In genomic region chrX:136850300-136850699, GRCm38 (mm10) we compare ENCODE assay signal across 13 mouse cellular contexts. TPM values are rescaled to one million over a fixed set of nuclear protein-coding genes. Genes with fewer than 3 reads are reported as not detected.
A peak's percentile ranks its signal among the peaks of the same experiment; 100 is the strongest.
DNase-seq lines count a peak whose midpoint lies in the region; ATAC-seq and TF ChIP-seq lines count a peak whose summit lies in the region.
"Had no signal": no experiment of that assay in that cellular context is flagged by ENCODE, and none has a peak within 500 bp of the region (broad histone marks: within the 10 kb centered on the region; RNA-seq: fewer than 3 reads in every experiment).

No protein-coding gene starts in this region.

- peak; percentile 56 for TF ChIP-seq CTCF in intestine, postnatal 0 days (IDR thresholded peaks at IDR 0.05; ENCODE audit: low read depth)

- H3K4me2 ChIP-seq in intestine, postnatal 0 days (replicated peaks; ENCODE audit: low read depth) = no peak overlapping the region
- no peak overlapping the region for H3K4me2 ChIP-seq in intestine, embryonic 16.5 days (ENCODE audit: low read depth, low read length)

- WGBS in intestine, postnatal 0 days = 35% methylated on average over 3 of the region's 3 CpGs
- WGBS in intestine, embryonic 16.5 days = 28% methylated on average over 3 of the region's 3 CpGs

- peak; percentile 48 for DNase-seq in 3T3-L1 (ENCODE audit: low read depth, low spot score)
- DNase-seq in CD4-positive helper T cell, adult 2 months (ENCODE audit: low read depth, low spot score) = peak; percentile 1
- peak; percentile 2 for DNase-seq in c-Kit-positive CD71-negative TER-119-negative erythroid progenitor cells, embryonic 14.5 days (ENCODE audit: low read depth)
- no peak for DNase-seq in spleen, postnatal 4 days (ENCODE audit: low spot score in 2 of 2)
- no peak for DNase-seq in natural killer cell, adult 2 months (ENCODE audit: low spot score in 2 of 2)
- DNase-seq: cerebellum, postnatal 36 days; kidney, adult 18-20 months; lung, postnatal 14 days; thymus, postnatal 25 days had no signal

- H3K4me3 ChIP-seq in intestine, postnatal 0 days (ENCODE audit: low read depth, low read length) = no peak overlapping the region
- H3K4me3 ChIP-seq in intestine, embryonic 16.5 days (ENCODE audit: low read length) = no peak overlapping the region
- H3K4me3 ChIP-seq: forebrain, embryonic 10.5 days had no signal

- no peaks in the 10 kb centered on the region for H3K36me3 ChIP-seq in intestine, postnatal 0 days (ENCODE audit: control insufficient read depth, insufficient read depth)
- H3K36me3 ChIP-seq in intestine, embryonic 16.5 days (ENCODE audit: control insufficient read depth, insufficient read depth, low read length) = no peaks in the 10 kb centered on the region
- H3K36me3 ChIP-seq: forebrain, embryonic 10.5 days had no signal

- H3K27me3 ChIP-seq in intestine, postnatal 0 days (replicated peaks; ENCODE audit: control insufficient read depth, insufficient read depth, low read length) = no peaks in the 10 kb centered on the region
- H3K27me3 ChIP-seq in intestine, embryonic 16.5 days (replicated peaks; ENCODE audit: control insufficient read depth, insufficient read depth, low read length) = no peaks in the 10 kb centered on the region

- H3K4me1 ChIP-seq in intestine, postnatal 0 days (replicated peaks; ENCODE audit: control insufficient read depth, insufficient read depth, low read length) = no peaks in the 10 kb centered on the region
- no peaks in the 10 kb centered on the region for H3K4me1 ChIP-seq in intestine, embryonic 16.5 days (ENCODE audit: control insufficient read depth, insufficient read depth, low read length)
- H3K4me1 ChIP-seq: forebrain, embryonic 10.5 days had no signal

- no peak overlapping the region for H3K27ac ChIP-seq in intestine, postnatal 0 days (ENCODE audit: low read depth, low read length)
- no peak overlapping the region for H3K27ac ChIP-seq in intestine, embryonic 16.5 days (ENCODE audit: low read length)
- H3K27ac ChIP-seq: forebrain, embryonic 10.5 days had no signal

- H3K9me3 ChIP-seq in intestine, postnatal 0 days (ENCODE audit: control insufficient read depth) = no peaks in the 10 kb centered on the region
- H3K9me3 ChIP-seq in intestine, embryonic 16.5 days (ENCODE audit: control insufficient read depth, low read length) = no peaks in the 10 kb centered on the region
- H3K9me3 ChIP-seq: forebrain, embryonic 10.5 days had no signal

- H3K9ac ChIP-seq in intestine, postnatal 0 days (ENCODE audit: low read depth, low read length) = no peak overlapping the region
- H3K9ac ChIP-seq in intestine, embryonic 16.5 days (ENCODE audit: low read depth, low read length) = no peak overlapping the region

- ATAC-seq in intestine, postnatal 0 days = no peak
- ATAC-seq in intestine, embryonic 16.5 days = no peak

RNA-seq across cellular contexts. Expression of gene Rab9b, which starts 18.3 kb away (rescaled TPM):
- 0.21 and 0.27 TPM in 2 replicates for polyA plus RNA-seq in intestine, postnatal 0 days (2015; fragmentation: Nextera tagmentation; extraction: Ambion mirVana)
- 0.37 and 0.44 TPM in 2 replicates for polyA plus RNA-seq in intestine, embryonic 16.5 days (2015; fragmentation: Nextera tagmentation; extraction: Ambion mirVana)
- polyA plus RNA-seq: spleen, adult 2 months had no signal

RNA-seq across cellular contexts. Expression of gene Plp1, which starts 27.8 kb away (rescaled TPM):
- 1.9 and 3.0 TPM in 2 replicates for polyA plus RNA-seq in intestine, postnatal 0 days (2015; fragmentation: Nextera tagmentation; extraction: Ambion mirVana)
- polyA plus RNA-seq in intestine, embryonic 16.5 days (2015; fragmentation: Nextera tagmentation; extraction: Ambion mirVana) = 3.9 and 4.2 TPM in 2 replicates

Comparison
In these comparisons a context has a peak if more than half of its experiments do, and no peak if none do; other contexts are left out.
1. DNase-seq: peak in 3T3-L1 (single experiment), CD4-positive helper T cell, adult 2 months (single experiment) and c-Kit-positive CD71-negative TER-119-negative erythroid progenitor cells, embryonic 14.5 days (single experiment); none in spleen, postnatal 4 days (0 of 2) and natural killer cell, adult 2 months (0 of 2).